Mouse (Mus musculus): ENCODE measurements at regions not wholly inside any gene's neighbourhood (a gene's known extent, or its start where the extent isn't known, plus 50 kb on each side); places are given as distances from the start of the nearest gene placed in this dataset.

DNA sequence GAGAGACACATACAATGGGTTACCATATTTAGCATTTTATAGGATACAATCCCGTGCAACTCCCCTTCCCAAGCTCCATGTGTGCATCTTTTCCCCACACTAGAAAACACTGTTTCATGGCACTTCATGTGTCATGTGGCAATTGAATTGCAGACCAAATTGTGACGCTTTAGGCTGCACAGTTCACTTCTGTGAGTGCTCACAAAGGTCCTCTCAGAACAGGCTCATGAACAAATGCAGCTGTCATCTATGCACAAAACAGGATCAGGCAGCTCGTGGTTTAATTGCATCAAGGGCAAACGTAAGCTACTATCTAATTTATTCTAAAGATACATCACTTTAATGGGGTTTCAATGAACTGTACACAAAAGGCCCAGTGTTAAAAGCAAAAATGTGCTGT is 258.7 kb upstream of the Mgat4c start:
- no peak for DNase-seq (ENCODE audit: low spot score)
- no peaks in the 10 kb centered on the region for H3K9me3 ChIP-seq (ENCODE audit: control insufficient read depth, low read length)
- no peak overlapping the region for H3K4me2 ChIP-seq (replicated peaks; ENCODE audit: low read depth, low read length)
- no peaks in the 10 kb centered on the region for H3K27me3 ChIP-seq (ENCODE audit: control insufficient read depth, insufficient read depth, low read length)
- no peak overlapping the region for H3K27ac ChIP-seq (ENCODE audit: low read depth, low read length)
- 57% methylated on average over 4 of the region's 4 CpGs for WGBS
- H3K4me3 ChIP-seq (ENCODE audit: low read depth, low read length), result no peak overlapping the region
- H3K9ac ChIP-seq (ENCODE audit: low read depth, low read length), result no peak overlapping the region
- H3K36me3 ChIP-seq (ENCODE audit: control insufficient read depth, insufficient read depth, low read length), result no peaks in the 10 kb centered on the region
- no peaks in the 10 kb centered on the region for H3K4me1 ChIP-seq (replicated peaks; ENCODE audit: control insufficient read depth, insufficient read depth, low read length)
- ATAC-seq (ENCODE audit: low FRiP score), result no peak
